Mouse (Mus musculus): ENCODE data around the gene B3galt5. TPM values are rescaled to one million over a fixed set of nuclear protein-coding genes. Genes with fewer than 3 reads are reported as not detected.

B3galt5 gene
- polyA plus RNA-seq, 1 experiment = not detected

- Histone ChIP-seq H3K36me3 (ENCODE audit: control insufficient read depth) (no peaks in the 10 kb centered on the region), H3K9me3 (ENCODE audit: control insufficient read depth, low read length) (peaks cover 6% of the 10 kb centered on the region; the same call in 1 of the 2 replicates), H3K27me3 (ENCODE audit: control insufficient read depth) (no peaks in the 10 kb centered on the region), H3K4me1 (ENCODE audit: control insufficient read depth) (no peaks in the 10 kb centered on the region), H3K4me3 (replicated peaks) (no peak overlapping the region)
- no peak for TF ChIP-seq GATA1 (IDR thresholded peaks at IDR 0.05; ENCODE audit: low read length)
- no peak for TF ChIP-seq TAL1 (IDR thresholded peaks at IDR 0.05; ENCODE audit: low read length)
Observed at GRCm38 (mm10) chr16:96244496-96244895, 8.9 kb downstream of the B3galt5 start.

- TF ChIP-seq GATA1 (IDR thresholded peaks at IDR 0.05; ENCODE audit: low read length) (no peak), TAL1 (IDR thresholded peaks at IDR 0.05; ENCODE audit: low read length) (no peak)
- Histone ChIP-seq H3K4me3 (replicated peaks) (no peak overlapping the region), H3K9me3 (ENCODE audit: control insufficient read depth, low read length) (peaks cover 6% of the 10 kb centered on the region; the same call in 1 of the 2 replicates), H3K27me3 (ENCODE audit: control insufficient read depth) (no peaks in the 10 kb centered on the region), H3K36me3 (ENCODE audit: control insufficient read depth) (no peaks in the 10 kb centered on the region), H3K4me1 (ENCODE audit: control insufficient read depth) (no peaks in the 10 kb centered on the region)
Observed at GRCm38 (mm10) chr16:96249635-96250034, 14.0 kb downstream of the B3galt5 start.

GRCm38 (mm10) chr16:96252146-96252545, 16.5 kb downstream of the B3galt5 start:
- TF ChIP-seq TAL1 (IDR thresholded peaks at IDR 0.05; ENCODE audit: low read length) (no peak), GATA1 (IDR thresholded peaks at IDR 0.05; ENCODE audit: low read length) (no peak)
- no peaks in the 10 kb centered on the region for H3K36me3 ChIP-seq (ENCODE audit: control insufficient read depth)
- H3K4me3 ChIP-seq (replicated peaks) = no peak overlapping the region
- no peaks in the 10 kb centered on the region for H3K4me1 ChIP-seq (ENCODE audit: control insufficient read depth)
- H3K27me3 ChIP-seq (ENCODE audit: control insufficient read depth) = no peaks in the 10 kb centered on the region
- H3K9me3 ChIP-seq (ENCODE audit: control insufficient read depth, low read length) = 0 out of 2 replicates have a peak, but pooled peaks cover 4% of the 10 kb centered on the region

GRCm38 (mm10) chr16:96258429-96258828, 22.8 kb downstream of the B3galt5 start:
- Histone ChIP-seq H3K9me3 (ENCODE audit: control insufficient read depth, low read length) (no peaks in the 10 kb centered on the region), H3K36me3 (ENCODE audit: control insufficient read depth) (no peaks in the 10 kb centered on the region), H3K4me3 (replicated peaks) (no peak overlapping the region), H3K27me3 (ENCODE audit: control insufficient read depth) (no peaks in the 10 kb centered on the region), H3K4me1 (ENCODE audit: control insufficient read depth) (no peaks in the 10 kb centered on the region)
- TF ChIP-seq TAL1 (IDR thresholded peaks at IDR 0.05; ENCODE audit: low read length) (no peak), GATA1 (IDR thresholded peaks at IDR 0.05; ENCODE audit: low read length) (no peak)

GRCm38 (mm10) chr16:96271736-96272135, 36.1 kb downstream of the B3galt5 start:
- Histone ChIP-seq H3K36me3 (ENCODE audit: control insufficient read depth) (no peaks in the 10 kb centered on the region), H3K4me1 (ENCODE audit: control insufficient read depth) (no peaks in the 10 kb centered on the region), H3K9me3 (ENCODE audit: control insufficient read depth, low read length) (no peaks in the 10 kb centered on the region), H3K4me3 (replicated peaks) (no peak overlapping the region), H3K27me3 (ENCODE audit: control insufficient read depth) (no peaks in the 10 kb centered on the region)
- TF ChIP-seq TAL1 (IDR thresholded peaks at IDR 0.05; ENCODE audit: low read length) (no peak), GATA1 (IDR thresholded peaks at IDR 0.05; ENCODE audit: low read length) (no peak)

GRCm38 (mm10) chr16:96272929-96273619, 37.5 kb downstream of the B3galt5 start:
- Histone ChIP-seq H3K4me3 (replicated peaks) (no peak overlapping the region), H3K9me3 (ENCODE audit: control insufficient read depth, low read length) (no peaks in the 10 kb centered on the region), H3K36me3 (ENCODE audit: control insufficient read depth) (no peaks in the 10 kb centered on the region), H3K27me3 (ENCODE audit: control insufficient read depth) (no peaks in the 10 kb centered on the region), H3K4me1 (ENCODE audit: control insufficient read depth) (no peaks in the 10 kb centered on the region)
- TF ChIP-seq TAL1 (IDR thresholded peaks at IDR 0.05; ENCODE audit: low read length) = no peak
- no peak for TF ChIP-seq GATA1 (IDR thresholded peaks at IDR 0.05; ENCODE audit: low read length)

- Histone ChIP-seq H3K27me3 (ENCODE audit: control insufficient read depth) (peaks cover 19% of the 10 kb centered on the region), H3K4me3 (replicated peaks) (no peak overlapping the region), H3K4me1 (ENCODE audit: control insufficient read depth) (no peaks in the 10 kb centered on the region), H3K9me3 (ENCODE audit: control insufficient read depth, low read length) (no peaks in the 10 kb centered on the region), H3K36me3 (ENCODE audit: control insufficient read depth) (no peaks in the 10 kb centered on the region)
- TF ChIP-seq GATA1 (IDR thresholded peaks at IDR 0.05; ENCODE audit: low read length) = no peak
- no peak for TF ChIP-seq TAL1 (IDR thresholded peaks at IDR 0.05; ENCODE audit: low read length)
Observed at GRCm38 (mm10) chr16:96276596-96276995, 41.0 kb downstream of the B3galt5 start.

- Histone ChIP-seq H3K27me3 (ENCODE audit: control insufficient read depth) (peaks cover 19% of the 10 kb centered on the region), H3K9me3 (ENCODE audit: control insufficient read depth, low read length) (no peaks in the 10 kb centered on the region), H3K4me1 (ENCODE audit: control insufficient read depth) (no peaks in the 10 kb centered on the region), H3K36me3 (ENCODE audit: control insufficient read depth) (no peaks in the 10 kb centered on the region), H3K4me3 (replicated peaks) (no peak overlapping the region)
- TF ChIP-seq TAL1 (IDR thresholded peaks at IDR 0.05; ENCODE audit: low read length) = no peak
Observed at GRCm38 (mm10) chr16:96278491-96279224, 43.1 kb downstream of the B3galt5 start.

GRCm38 (mm10) chr16:96280719-96281605, 45.4 kb downstream of the B3galt5 start:
- H3K9me3 ChIP-seq (ENCODE audit: control insufficient read depth, low read length) = no peaks in the 10 kb centered on the region
- peaks cover 19% of the 10 kb centered on the region for H3K27me3 ChIP-seq (ENCODE audit: control insufficient read depth)
- no peaks in the 10 kb centered on the region for H3K36me3 ChIP-seq (ENCODE audit: control insufficient read depth)
- no peak for TF ChIP-seq GATA1 (IDR thresholded peaks at IDR 0.05; ENCODE audit: low read length)
- no peak for TF ChIP-seq TAL1 (IDR thresholded peaks at IDR 0.05; ENCODE audit: low read length)
- H3K4me3 ChIP-seq (replicated peaks) = no peak overlapping the region
- H3K4me1 ChIP-seq (ENCODE audit: control insufficient read depth) = no peaks in the 10 kb centered on the region

Data from erythroblast, embryonic 14.5 days (primary cell).